Mouse (Mus musculus): Measurements from ENCODE around the gene Cpn1. TPM values are rescaled to one million over a fixed set of nuclear protein-coding genes. Genes with fewer than 3 reads are reported as not detected.

The Cpn1 gene
- total and polyA plus RNA-seq, 3 experiments = 0.13 to 1.0 (median 0.34) TPM

- no peak overlapping the region for H3K27ac ChIP-seq (ENCODE audit: insufficient read depth, low read depth)
- H3K27me3 ChIP-seq (replicated peaks) = no peaks in the 10 kb centered on the region
- no peak overlapping the region for H3K9ac ChIP-seq (ENCODE audit: insufficient read depth, low read depth)
- no peak for TF ChIP-seq KAT2A (IDR thresholded peaks at IDR 0.05; ENCODE audit: insufficient replicate concordance, low read length)
- TF ChIP-seq ZKSCAN1 (IDR thresholded peaks at IDR 0.05; ENCODE audit: borderline replicate concordance, low read depth, low read length) = no peak
- TF ChIP-seq IRF4 (IDR thresholded peaks at IDR 0.05; ENCODE audit: low read depth, low read length) = no peak
- no peak for TF ChIP-seq CTCF (conservative IDR thresholded peaks at IDR 0.05 in 1 of 2, IDR thresholded peaks at IDR 0.05 in 1 of 2; ENCODE audit: low read depth in 2 of 2, low read length in 2 of 2)
- TF ChIP-seq GABPA (IDR thresholded peaks at IDR 0.05; ENCODE audit: insufficient replicate concordance, low read depth, low read length) = no peak
- no peak for TF ChIP-seq PAX5 (IDR thresholded peaks at IDR 0.05; ENCODE audit: low read length)
- TF ChIP-seq MAZ (IDR thresholded peaks at IDR 0.05; ENCODE audit: low read depth, low read length) = no peak
- no peak for TF ChIP-seq TCF12 (IDR thresholded peaks at IDR 0.05; ENCODE audit: low read depth, low read length)
- TF ChIP-seq SIN3A (IDR thresholded peaks at IDR 0.05; ENCODE audit: low read length) = no peak
- TF ChIP-seq USF1 (IDR thresholded peaks at IDR 0.05; ENCODE audit: low read depth, low read length) = no peak
- in situ Hi-C loops (cut with MboI; ENCODE audit: low pct_ligation_motif_present, low pct_unique_long_range_greater_than_20kb, low sequenced_read_pairs) = no loop called here
- peaks cover 0 to 2% of the 10 kb centered on the region in 2 experiments for H3K36me3 ChIP-seq (replicated peaks in 1 of 2; ENCODE audit: control insufficient read depth in 1 of 2, insufficient read depth in 1 of 2, low read length in 1 of 2)
- peaks cover 3 to 22% of the 10 kb centered on the region in 2 experiments; a peak in 3 of 4 replicates for H3K4me1 ChIP-seq (ENCODE audit: control insufficient read depth in 1 of 2, insufficient read depth in 2 of 2)
- H3K79me2 ChIP-seq (replicated peaks; ENCODE audit: control insufficient read depth, extremely low read depth, insufficient read depth, poor library complexity, severe bottlenecking) = no peaks in the 10 kb centered on the region
- no peak overlapping the region for H3K4me2 ChIP-seq (ENCODE audit: insufficient read depth, low read depth, poor library complexity, severe bottlenecking)
- dilution Hi-C loops (cut with MboI; ENCODE audit: extremely low pct_ligation_motif_present, extremely low pct_unique_long_range_greater_than_20kb, low sequenced_read_pairs) = no loop called here
- H3K4me3 ChIP-seq (replicated peaks in 1 of 3; ENCODE audit: low read depth in 2 of 3, low read length in 2 of 3, poor library complexity in 1 of 3) = no peak overlapping the region
- no peaks in the 10 kb centered on the region for H3K9me3 ChIP-seq (replicated peaks; ENCODE audit: low read length)
- DNase-seq (ENCODE audit: extremely low read depth) = no peak
Observed at GRCm38 (mm10) chr19:43930366-43930765, 56.0 kb downstream of the Cpn1 start.

- no peak overlapping the region for H3K27ac ChIP-seq (ENCODE audit: insufficient read depth, low read depth)
- in situ Hi-C loops (cut with MboI; ENCODE audit: low pct_ligation_motif_present, low pct_unique_long_range_greater_than_20kb, low sequenced_read_pairs) = no loop called here
Observed at GRCm38 (mm10) chr19:43929869-43930268, 56.5 kb downstream of the Cpn1 start.

GRCm38 (mm10) chr19:43927967-43928366 is 58.4 kb downstream of the Cpn1 start:
- Histone ChIP-seq H3K79me2 (replicated peaks; ENCODE audit: control insufficient read depth, extremely low read depth, insufficient read depth, poor library complexity, severe bottlenecking) (no peaks in the 10 kb centered on the region), H3K36me3 (replicated peaks in 1 of 2; ENCODE audit: control insufficient read depth in 1 of 2, insufficient read depth in 1 of 2, low read length in 1 of 2) (peaks cover 0 to 4% of the 10 kb centered on the region in 2 experiments), H3K9me3 (replicated peaks; ENCODE audit: low read length) (peaks cover 4% of the 10 kb centered on the region), H3K27me3 (replicated peaks) (no peaks in the 10 kb centered on the region), H3K9ac (ENCODE audit: insufficient read depth, low read depth) (no peak overlapping the region), H3K27ac (ENCODE audit: insufficient read depth, low read depth) (no peak overlapping the region), H3K4me3 (replicated peaks in 1 of 3; ENCODE audit: low read depth in 2 of 3, low read length in 2 of 3, poor library complexity in 1 of 3) (no peak overlapping the region), H3K4me2 (ENCODE audit: insufficient read depth, low read depth, poor library complexity, severe bottlenecking) (no peak overlapping the region), H3K4me1 (ENCODE audit: control insufficient read depth in 1 of 2, insufficient read depth in 2 of 2) (peaks cover 3 to 22% of the 10 kb centered on the region in 2 experiments; a peak in 3 of 4 replicates)
- no peak for TF ChIP-seq IRF4 (IDR thresholded peaks at IDR 0.05; ENCODE audit: low read depth, low read length)
- TF ChIP-seq USF1 (IDR thresholded peaks at IDR 0.05; ENCODE audit: low read depth, low read length) = no peak
- TF ChIP-seq NELFE (IDR thresholded peaks at IDR 0.05; ENCODE audit: low read depth, low read length) = no peak
- TF ChIP-seq RAD21 (IDR thresholded peaks at IDR 0.05; ENCODE audit: low read depth, low read length) = no peak
- no peak for TF ChIP-seq CTCF (conservative IDR thresholded peaks at IDR 0.05 in 1 of 2, IDR thresholded peaks at IDR 0.05 in 1 of 2; ENCODE audit: low read depth in 2 of 2, low read length in 2 of 2)
- no peak for TF ChIP-seq ZKSCAN1 (IDR thresholded peaks at IDR 0.05; ENCODE audit: borderline replicate concordance, low read depth, low read length)
- TF ChIP-seq CHD1 (IDR thresholded peaks at IDR 0.05; ENCODE audit: low read depth, low read length) = no peak
- TF ChIP-seq UBTF (IDR thresholded peaks at IDR 0.05; ENCODE audit: low read depth, low read length) = no peak
- TF ChIP-seq ETS1 (conservative IDR thresholded peaks at IDR 0.05; ENCODE audit: low read depth, low read length) = no peak
- no peak for TF ChIP-seq JUN (IDR thresholded peaks at IDR 0.05; ENCODE audit: insufficient read depth, low read depth, low read length)
- TF ChIP-seq TCF12 (IDR thresholded peaks at IDR 0.05; ENCODE audit: low read depth, low read length) = no peak
- no peak for TF ChIP-seq BHLHE40 (IDR thresholded peaks at IDR 0.05; ENCODE audit: low read depth, low read length)
- TF ChIP-seq GABPA (IDR thresholded peaks at IDR 0.05; ENCODE audit: insufficient replicate concordance, low read depth, low read length) = no peak
- TF ChIP-seq EP300 (IDR thresholded peaks at IDR 0.05; ENCODE audit: low read length) = no peak
- no peak for TF ChIP-seq CHD2 (IDR thresholded peaks at IDR 0.05; ENCODE audit: low read length)
- TF ChIP-seq ZMIZ1 (IDR thresholded peaks at IDR 0.05; ENCODE audit: low read depth, low read length) = no peak
- no peak for TF ChIP-seq USF2 (conservative IDR thresholded peaks at IDR 0.05; ENCODE audit: low read depth, low read length)
- in situ Hi-C loops (cut with MboI; ENCODE audit: low pct_ligation_motif_present, low pct_unique_long_range_greater_than_20kb, low sequenced_read_pairs) = no loop called here
- no peak for DNase-seq (ENCODE audit: extremely low read depth)
- dilution Hi-C loops (cut with MboI; ENCODE audit: extremely low pct_ligation_motif_present, extremely low pct_unique_long_range_greater_than_20kb, low sequenced_read_pairs) = no loop called here

More at GRCm38 (mm10) chr19:43929869-43930268, 56.5 kb downstream of the Cpn1 start:
- Histone ChIP-seq H3K27me3 (replicated peaks) (no peaks in the 10 kb centered on the region), H3K79me2 (replicated peaks; ENCODE audit: control insufficient read depth, extremely low read depth, insufficient read depth, poor library complexity, severe bottlenecking) (no peaks in the 10 kb centered on the region), H3K4me1 (ENCODE audit: control insufficient read depth in 1 of 2, insufficient read depth in 2 of 2) (peaks cover 3 to 22% of the 10 kb centered on the region in 2 experiments; a peak in 3 of 4 replicates), H3K36me3 (replicated peaks in 1 of 2; ENCODE audit: control insufficient read depth in 1 of 2, insufficient read depth in 1 of 2, low read length in 1 of 2) (peaks cover 0 to 2% of the 10 kb centered on the region in 2 experiments), H3K9me3 (replicated peaks; ENCODE audit: low read length) (no peaks in the 10 kb centered on the region), H3K4me2 (ENCODE audit: insufficient read depth, low read depth, poor library complexity, severe bottlenecking) (no peak overlapping the region), H3K9ac (ENCODE audit: insufficient read depth, low read depth) (no peak overlapping the region), H3K4me3 (replicated peaks in 1 of 3; ENCODE audit: low read depth in 2 of 3, low read length in 2 of 3, poor library complexity in 1 of 3) (no peak overlapping the region)
- dilution Hi-C loops (cut with MboI; ENCODE audit: extremely low pct_ligation_motif_present, extremely low pct_unique_long_range_greater_than_20kb, low sequenced_read_pairs) = no loop called here
- TF ChIP-seq EP300 (IDR thresholded peaks at IDR 0.05; ENCODE audit: low read length) (no peak), NELFE (IDR thresholded peaks at IDR 0.05; ENCODE audit: low read depth, low read length) (no peak), CHD1 (IDR thresholded peaks at IDR 0.05; ENCODE audit: low read depth, low read length) (no peak), UBTF (IDR thresholded peaks at IDR 0.05; ENCODE audit: low read depth, low read length) (no peak), BHLHE40 (IDR thresholded peaks at IDR 0.05; ENCODE audit: low read depth, low read length) (no peak), MAZ (IDR thresholded peaks at IDR 0.05; ENCODE audit: low read depth, low read length) (no peak), ZMIZ1 (IDR thresholded peaks at IDR 0.05; ENCODE audit: low read depth, low read length) (no peak), ZKSCAN1 (IDR thresholded peaks at IDR 0.05; ENCODE audit: borderline replicate concordance, low read depth, low read length) (no peak), RCOR1 (conservative IDR thresholded peaks at IDR 0.05; ENCODE audit: low read depth, low read length) (no peak), TBP (conservative IDR thresholded peaks at IDR 0.05; ENCODE audit: low read depth, low read length) (no peak), MEF2A (IDR thresholded peaks at IDR 0.05; ENCODE audit: borderline replicate concordance, low read depth, low read length) (no peak)
- no peak for DNase-seq (ENCODE audit: extremely low read depth)

Data from CH12.LX (cell line).